Mouse (Mus musculus) MEL (cell line): Measurements from ENCODE around the gene Scpep1.

Experiments
- HCFC1 ChIP-seq: IDR thresholded peaks from 2 replicates; pipeline ENCODE4 v1.6.1; 2012; ENCODE audit warnings: low read depth, mild to moderate bottlenecking, inconsistent platforms, low read length, improper control_type of control experiment, moderate library complexity
- MAFK ChIP-seq: IDR thresholded peaks from 2 replicates; pipeline ENCODE4 v1.6.1; 2011; ENCODE audit warnings: low read depth, mild to moderate bottlenecking, low read length, improper control_type of control experiment, borderline replicate concordance
- POLR2A ChIP-seq, 2 experiments: IDR thresholded peaks; 2 replicates each; pipeline ENCODE4 v1.6.1; 2011 to 2012; ENCODE audit warnings: low read length in 2 of 2, mild to moderate bottlenecking in 2 of 2, control low read depth in 1 of 2, improper control_type of control experiment in 1 of 2, low read depth in 1 of 2, moderate library complexity in 1 of 2; ENCODE audit not compliant: control insufficient read depth in 1 of 2, insufficient read depth in 1 of 2, poor library complexity in 1 of 2
- POLR2AphosphoS2 ChIP-seq: IDR thresholded peaks from 2 replicates; pipeline ENCODE4 v1.6.1; 2011; ENCODE audit warnings: low read length, improper control_type of control experiment
- TBP ChIP-seq: IDR thresholded peaks from 2 replicates; pipeline ENCODE4 v1.8.0; 2011; ENCODE audit warnings: low read depth, low read length, improper control_type of control experiment

GRCm38 (mm10) chr11:89003078-89003477 is 47.8 kb upstream of the Scpep1 start:
- TF ChIP-seq POLR2A (IDR thresholded peaks at IDR 0.05; ENCODE audit: control insufficient read depth in 1 of 2, insufficient read depth in 1 of 2, low read depth in 1 of 2, low read length in 2 of 2, poor library complexity in 1 of 2) (no peak), HCFC1 (no peak), TBP (no peak), MAFK (no peak), POLR2AphosphoS2 (no peak)
